Mouse (Mus musculus): ENCODE results near the gene T2.

GRCm38 (mm10) chr17:8448324-8448723, 92.5 kb downstream of the T2 start:
- TF ChIP-seq CTCF (IDR thresholded peaks at IDR 0.05; ENCODE audit: control insufficient read depth, insufficient read depth, insufficient replicate concordance, low read depth, low read length) (no peak), POLR2A (IDR thresholded peaks at IDR 0.05; ENCODE audit: control insufficient read depth, low read depth, low read length) (no peak)

Measured in testis, adult 2 months (tissue).